Mouse (Mus musculus) embryo, embryonic 10 days (tissue): Measurements from ENCODE around the gene Pex26.
A peak's percentile ranks its signal among the peaks of the same experiment; 100 is the strongest.

Experiments used
- DNase-seq: peaks from one replicate; pipeline ENCODE4 v3.0.0-alpha.2; 2015; ENCODE audit warnings: low spot score

The Pex26 gene

DNA sequence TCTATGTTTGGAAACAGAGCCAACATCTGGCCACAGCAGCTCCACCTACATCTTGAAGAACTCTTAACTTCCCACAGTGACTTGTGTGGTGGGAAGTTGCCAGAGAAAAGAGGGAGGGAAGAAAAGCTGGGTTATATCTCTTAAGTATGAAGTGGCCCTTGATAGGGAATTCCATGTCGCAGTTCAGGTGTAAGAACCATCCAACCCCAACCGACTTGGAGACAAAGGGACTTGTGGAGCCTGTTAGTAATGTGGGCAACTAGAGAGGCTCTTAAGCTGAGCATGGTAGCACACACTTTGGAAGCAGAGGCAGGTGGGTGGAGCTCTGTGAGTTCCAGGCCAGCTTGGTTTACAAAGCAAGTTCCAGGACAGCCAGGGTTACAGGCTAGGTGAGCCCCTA is 26.1 kb downstream of the Pex26 start:
- DNase-seq = no peak

DNA sequence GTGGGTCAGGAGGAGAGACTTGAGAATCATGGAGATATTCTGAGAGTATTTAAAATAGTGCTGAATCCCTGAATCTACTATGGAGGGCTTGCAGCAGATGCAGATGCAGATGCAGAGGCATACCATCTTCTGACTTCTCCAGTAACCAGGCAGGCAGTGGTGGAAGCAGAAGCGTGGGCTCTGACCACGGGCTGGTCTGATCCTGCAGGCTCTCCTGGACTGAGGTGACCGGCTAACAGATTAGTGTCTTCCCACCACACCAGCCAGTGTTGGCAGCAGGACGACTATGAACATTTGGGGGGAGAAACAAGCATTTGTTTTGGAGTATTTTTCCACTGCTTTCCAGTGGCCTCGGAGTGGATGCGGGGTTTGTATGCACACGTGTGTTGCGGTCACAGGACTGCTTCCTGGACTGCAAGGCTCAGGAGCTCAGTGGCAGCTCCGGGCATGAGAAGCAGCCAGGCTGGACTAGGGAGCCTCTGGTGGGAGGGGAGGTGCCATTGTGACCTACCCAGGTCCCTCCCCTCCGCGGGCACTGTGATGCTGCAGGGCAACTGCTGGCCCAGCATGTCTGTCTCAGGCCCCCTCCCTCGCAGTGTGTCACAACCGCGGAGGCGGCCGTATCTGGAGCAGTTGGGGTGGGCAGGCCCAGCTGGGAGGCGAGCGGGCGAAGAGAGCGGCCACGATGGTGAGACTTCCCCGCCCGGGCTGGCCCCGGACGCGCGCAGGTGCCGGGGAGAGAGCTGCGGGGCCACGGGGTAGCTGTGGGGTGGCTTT is 26.9 kb downstream of the Pex26 start, which contains the start of gene Tuba8:
Gene Tuba8 (plus strand): TSS at position 548 of the 777 bp plus-strand sequence.
- DNase-seq = peak; percentile 50

DNA sequence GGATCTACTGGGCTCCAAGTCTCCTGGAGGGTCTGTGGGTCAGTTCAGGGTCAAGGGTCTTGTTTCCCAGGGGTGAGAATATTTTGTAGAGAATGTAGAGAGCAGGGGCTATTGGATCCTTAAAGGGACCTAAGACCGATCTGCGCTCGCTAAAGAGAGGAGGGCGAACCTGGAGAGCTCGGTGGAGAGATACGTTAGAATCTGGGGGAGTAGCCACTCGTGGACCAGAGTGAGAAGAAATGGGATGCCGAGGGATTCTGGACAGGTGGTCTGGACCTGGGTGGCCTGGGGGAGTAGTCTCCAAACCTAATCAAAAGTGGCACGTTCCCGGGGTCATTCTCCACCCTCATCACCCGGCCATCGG is 27.4 kb downstream of the Pex26 start:
- no peak for DNase-seq

DNA sequence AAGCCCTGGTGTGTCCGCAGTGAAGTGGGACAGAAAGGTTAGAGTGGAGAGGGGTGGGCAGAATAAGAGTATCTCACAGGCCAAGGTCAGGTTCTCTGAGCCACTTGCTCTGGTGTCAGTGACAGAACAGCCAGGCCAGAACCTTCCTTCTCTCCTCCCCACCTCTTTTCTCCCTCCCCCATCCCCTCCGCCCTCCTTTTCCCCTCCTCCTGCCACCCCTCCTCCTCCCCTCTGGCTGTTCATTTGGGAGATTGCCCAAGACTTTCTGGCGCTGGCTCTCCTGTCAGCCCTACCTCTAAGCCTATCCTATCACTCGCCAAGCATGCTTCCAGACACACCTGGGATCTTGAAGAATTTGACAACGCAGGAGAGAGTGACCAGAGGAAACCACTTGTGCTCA is 28.3 kb downstream of the Pex26 start:
- DNase-seq = no peak

DNA sequence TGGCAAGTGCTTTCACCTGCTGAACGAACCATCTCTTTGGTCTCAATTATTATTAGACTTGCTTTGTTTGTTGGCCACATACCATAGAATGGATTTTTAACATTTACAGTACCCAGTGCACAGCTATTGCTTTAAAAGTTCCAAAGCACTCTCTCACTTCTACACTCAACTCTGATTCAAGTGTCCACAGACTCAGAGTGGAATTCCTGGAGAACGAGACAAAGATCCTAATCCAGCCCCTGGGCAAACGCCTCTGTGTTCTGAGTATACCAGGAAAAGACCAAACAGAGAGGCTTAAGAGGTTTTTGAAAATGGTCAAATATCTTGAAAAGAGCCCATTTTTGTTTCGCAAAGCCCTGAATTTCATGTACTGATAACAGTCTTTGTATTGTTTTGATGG is 29.5 kb downstream of the Pex26 start:
- DNase-seq = no peak

DNA sequence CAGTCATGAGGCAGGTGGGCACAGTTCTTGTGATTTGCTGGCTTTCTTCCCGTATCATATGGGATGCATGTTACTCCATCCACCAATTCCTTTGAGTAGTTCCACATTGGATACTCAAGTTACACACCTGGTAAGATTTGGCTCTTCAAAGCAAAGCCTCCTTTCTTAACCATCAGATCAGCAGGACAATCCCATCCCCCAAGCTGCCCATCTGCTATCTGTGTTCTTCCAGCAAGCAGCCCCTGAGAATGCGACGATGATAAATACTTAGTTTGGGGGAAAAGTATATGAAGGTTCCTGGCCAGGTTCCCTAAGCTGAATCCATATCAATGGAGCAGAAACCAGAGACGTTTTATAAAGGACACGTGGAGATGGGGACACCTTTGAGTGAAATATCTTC is 30.8 kb downstream of the Pex26 start:
- DNase-seq = no peak

DNA sequence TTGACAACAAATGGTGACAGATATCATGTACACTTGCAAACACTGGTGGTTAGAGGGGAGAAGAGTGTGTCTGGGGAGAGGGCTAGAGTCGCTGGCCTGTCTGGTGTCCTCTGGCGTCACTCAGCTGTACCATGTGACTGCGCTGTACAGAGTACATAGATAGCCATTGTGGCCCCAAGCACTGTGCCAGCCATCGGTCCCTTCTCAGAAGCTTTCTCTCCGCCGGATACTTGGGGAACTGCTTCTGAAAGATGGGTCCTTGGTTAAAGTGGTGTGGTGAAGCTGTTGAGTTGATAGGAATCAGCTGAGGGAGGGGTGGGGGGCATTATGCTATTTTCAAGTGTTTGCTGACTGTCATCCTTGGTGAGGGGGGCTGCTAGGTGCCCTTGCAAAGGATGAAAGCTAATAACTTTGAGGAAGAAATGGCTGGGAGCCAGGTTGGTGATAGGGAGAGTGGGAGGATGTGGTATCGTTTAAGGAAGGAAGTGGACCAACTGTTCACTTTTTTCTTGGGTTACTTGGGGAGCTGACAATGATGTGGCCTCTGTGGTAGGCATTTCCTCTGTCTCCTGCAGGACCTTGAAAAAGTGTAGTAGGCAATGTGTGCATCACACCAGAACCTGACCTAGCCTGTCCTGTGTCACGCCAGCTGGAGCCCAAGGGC is 31.3 kb downstream of the Pex26 start:
- no peak for DNase-seq

DNA sequence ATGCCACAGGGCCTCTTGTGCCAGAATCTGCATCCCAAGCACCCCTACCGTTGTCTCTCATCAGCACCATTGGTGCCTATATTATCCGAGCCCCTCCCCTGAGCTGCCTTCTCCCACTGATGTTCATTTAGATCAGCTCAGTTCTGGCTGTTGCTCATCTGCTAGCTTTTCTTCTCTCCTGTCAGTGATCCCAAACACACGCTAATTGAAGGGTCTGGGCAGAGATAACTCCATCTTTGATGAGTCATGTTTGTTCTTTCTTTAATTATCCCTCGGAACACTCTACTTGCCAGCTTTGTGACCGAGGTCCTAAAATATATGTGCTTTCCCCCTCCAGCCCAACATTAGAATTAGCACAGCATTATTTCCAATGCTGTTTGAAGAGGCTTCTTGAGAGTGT is 31.9 kb downstream of the Pex26 start:
- no peak for DNase-seq

DNA sequence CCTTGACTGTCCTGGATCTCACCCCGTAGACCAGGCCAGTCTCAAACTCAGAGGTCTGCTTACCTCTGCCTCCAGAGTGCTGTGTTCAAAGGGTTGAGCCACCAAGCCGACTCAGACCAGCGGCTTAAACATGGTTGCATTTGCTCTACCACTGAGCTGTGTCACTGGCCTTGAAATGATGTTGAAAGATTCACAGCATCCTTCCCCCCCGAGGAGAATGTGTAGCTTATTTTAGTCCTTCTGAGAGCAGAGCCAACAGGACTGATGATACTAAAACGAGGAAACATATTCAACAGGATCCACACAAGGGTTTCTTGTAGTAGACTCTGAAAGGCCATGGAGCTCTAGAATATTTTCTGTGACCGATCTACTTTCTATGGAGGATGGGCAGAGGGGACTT is 32.4 kb downstream of the Pex26 start:
- DNase-seq = no peak

DNA sequence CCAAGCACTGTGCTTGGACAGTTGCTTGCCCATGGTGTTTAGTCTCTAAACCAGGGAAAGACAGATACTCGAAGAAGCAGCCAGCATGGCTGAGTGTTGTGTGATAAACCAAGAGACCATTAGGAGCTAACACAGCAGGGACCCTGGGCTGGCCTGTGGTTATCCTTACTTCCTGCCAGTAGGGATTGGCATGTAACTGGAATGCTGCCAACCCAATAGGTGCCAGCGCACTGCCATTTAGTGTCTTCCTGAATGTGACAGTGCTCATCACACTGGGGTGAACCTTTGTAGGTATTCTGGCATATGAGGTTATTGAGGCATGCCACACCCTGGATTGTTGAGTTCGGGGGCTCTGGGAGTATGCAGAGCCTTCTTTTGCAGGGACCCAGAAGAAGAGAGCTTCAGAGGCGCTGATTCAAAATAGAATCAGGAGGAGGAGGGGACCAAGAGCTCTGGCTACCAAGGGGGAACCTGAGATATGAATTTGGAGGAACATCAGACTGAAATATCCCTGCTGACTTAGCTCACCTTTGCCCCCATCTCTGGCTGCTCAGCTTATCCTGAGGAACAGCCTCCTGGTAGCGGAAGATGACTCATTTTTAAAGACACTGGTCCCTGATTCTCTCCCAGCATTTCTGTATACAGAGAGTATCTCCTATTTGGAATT is 33.3 kb downstream of the Pex26 start:
- no peak for DNase-seq

DNA sequence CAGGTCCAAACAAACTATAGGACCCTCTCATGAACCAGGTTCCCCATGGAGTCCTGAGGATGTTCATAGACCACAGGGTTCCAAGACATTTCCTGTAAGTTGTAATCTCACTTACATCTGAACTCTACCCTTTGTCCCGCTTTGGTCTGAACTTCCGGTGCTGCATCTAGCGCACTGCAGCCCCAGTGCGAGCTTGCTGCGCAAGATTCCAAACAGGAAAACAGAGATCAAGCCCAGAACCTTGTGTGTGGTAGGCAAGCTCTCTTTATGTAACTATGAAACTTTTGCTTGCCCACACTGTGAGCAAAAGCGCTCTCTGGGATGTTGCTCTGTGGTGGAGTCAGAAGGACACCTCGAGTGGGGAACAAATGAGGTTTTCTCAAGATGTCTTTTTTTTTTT is 34.5 kb downstream of the Pex26 start:
- DNase-seq = no peak

DNA sequence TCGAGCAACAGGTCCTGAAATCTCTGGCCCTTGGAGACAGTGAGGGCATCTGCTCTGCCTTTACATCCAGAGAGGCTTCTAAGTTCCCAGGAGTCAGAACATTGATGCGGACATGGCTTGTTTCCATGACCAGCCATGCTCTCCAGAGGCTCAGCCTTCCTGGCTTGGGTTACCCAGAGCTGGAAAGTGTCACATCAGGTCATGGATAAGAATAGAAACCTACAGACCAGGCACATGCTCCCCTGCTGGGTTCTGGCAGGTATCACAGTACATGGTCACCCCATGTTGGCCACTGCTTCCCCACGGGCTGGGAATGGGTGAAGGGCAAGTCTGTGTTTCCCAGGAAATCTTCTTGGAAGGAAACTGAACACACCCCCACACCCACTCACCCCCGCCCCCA is 35.9 kb downstream of the Pex26 start:
- no peak for DNase-seq

DNA sequence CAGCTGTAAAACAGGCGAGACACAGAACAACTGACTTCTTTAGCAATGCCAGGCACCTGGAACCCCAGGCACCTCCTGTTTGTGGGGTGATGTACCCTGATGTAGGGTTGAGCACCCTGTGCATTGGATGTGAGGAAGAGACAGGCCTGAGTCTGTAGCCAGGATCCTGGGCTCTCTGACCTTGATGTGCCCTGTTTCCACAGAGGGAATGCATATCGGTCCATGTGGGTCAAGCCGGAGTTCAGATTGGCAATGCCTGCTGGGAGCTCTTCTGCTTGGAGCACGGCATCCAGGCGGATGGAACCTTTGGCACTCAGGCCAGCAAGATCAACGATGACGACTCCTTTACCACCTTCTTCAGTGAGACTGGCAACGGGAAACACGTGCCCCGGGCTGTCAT is 36.7 kb downstream of the Pex26 start:
- no peak for DNase-seq

DNA sequence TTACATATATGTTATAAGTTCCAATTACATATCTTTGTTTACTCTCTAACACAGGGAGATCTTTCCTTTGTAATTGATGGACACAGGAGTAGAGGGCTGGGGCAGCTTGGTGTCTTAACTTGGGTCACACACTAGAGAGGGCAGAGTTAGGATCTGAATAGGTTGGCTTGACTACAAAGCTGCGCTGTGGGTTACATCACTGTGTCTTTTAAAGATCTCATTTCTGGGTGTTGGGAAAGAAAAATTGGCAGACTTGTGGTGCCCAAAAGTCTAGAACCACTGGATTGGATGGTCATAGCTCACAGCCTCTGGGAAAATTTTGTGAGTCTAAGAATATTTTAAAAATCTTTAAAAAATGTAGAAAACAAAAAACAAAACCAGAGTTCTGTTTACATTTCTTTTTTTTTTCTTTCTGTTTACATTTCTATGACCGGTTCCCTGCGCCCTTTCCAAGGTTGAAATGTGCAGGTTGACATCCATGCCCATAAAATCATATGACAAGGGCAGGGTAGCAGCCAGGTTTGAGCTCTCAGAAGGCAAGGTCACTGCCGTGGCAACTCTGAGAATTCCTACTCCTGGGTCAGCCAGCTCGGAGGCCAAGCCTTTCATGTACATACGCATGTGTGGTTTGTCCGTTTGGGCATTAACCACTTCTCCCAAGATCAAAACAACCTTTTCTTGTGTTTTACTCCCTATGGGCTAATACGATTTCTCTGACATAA is 38.6 kb downstream of the Pex26 start:
- no peak for DNase-seq

DNA sequence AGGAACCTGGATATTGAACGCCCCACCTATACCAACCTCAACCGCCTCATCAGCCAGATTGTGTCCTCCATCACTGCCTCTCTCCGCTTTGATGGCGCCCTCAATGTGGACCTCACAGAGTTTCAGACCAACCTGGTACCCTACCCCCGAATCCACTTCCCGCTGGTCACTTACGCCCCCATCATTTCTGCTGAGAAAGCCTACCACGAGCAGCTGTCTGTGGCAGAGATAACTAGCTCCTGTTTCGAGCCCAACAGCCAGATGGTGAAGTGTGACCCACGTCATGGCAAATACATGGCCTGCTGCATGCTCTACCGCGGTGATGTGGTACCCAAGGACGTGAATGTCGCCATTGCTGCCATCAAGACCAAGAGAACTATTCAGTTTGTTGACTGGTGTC is 39.5 kb downstream of the Pex26 start:
- DNase-seq = no peak

DNA sequence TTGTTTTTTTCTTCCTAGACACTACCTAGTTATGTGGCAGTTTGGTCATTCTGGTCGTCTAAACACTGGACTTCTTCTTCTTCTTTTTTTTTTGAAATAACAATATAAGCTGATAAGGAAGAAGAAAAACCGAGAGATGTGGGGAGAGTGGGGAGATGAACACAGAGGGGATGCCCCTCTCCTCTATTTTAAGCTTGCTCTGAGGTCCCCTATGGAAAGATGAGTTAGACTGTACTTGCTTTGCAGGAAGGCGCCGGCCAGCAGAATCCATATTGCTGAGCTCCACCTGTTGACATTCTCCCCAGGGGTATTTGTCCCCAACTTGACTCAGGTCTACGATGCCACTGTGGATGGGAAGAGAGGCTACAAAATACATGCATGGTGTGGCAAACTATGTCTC is 40.6 kb downstream of the Pex26 start:
- no peak for DNase-seq

DNA sequence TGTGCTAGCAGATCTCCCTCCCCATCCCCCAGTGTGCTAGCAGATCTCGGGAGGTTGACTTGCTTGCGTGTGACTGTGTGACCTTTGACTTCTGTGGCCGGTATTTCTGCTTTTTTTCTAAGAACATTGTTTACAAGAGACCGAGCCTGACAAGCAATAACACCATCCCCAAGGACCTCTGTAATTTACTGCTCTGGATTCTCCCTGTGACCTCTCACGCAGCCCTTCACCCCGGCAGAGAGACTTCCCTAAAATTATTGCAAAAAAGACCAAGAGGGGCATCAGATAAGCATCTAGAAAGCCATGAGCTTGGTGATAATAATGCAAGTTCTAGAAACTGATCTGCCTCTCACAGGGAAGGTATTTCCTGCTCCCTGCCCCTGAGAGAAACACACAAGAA is 41.5 kb downstream of the Pex26 start:
- DNase-seq = peak; percentile 62

DNA sequence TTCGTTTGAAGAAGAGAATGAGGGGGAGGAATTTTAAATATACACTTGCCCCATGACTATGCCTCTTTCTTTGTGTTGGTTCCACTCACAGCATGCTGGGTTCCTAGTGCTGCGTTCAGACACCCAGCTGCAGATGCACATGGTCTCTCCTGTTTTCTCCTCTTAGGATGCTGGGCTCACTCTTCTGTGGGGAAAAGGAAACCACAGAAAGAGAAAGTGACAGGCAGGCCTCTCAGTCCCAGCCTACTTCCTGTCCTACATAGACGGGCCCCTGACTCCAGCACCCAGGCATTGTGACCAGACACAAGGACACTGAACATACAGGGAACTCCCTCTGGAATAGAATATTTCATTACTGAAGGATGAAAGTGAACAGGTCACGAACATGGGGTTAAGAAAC is 42.6 kb downstream of the Pex26 start:
- no peak for DNase-seq

DNA sequence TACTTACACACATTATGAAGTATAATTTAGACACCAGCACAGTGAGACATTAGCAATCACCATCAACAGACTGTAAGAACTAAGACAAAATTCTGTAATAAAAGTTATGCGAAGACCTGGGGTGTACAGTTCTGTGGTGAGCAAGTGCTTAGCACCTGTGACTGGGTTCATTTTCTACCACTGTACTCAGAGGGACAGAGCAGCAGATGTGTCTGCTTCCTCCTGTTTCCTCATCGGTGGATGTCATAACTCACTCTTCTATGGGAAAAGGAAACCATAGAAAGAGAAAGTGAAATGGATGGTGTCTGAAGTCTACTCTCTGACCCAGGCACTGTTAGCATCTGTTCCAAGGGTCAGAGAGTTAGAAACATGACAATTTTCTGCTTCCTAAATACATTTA is 43.3 kb downstream of the Pex26 start:
- no peak for DNase-seq

DNA sequence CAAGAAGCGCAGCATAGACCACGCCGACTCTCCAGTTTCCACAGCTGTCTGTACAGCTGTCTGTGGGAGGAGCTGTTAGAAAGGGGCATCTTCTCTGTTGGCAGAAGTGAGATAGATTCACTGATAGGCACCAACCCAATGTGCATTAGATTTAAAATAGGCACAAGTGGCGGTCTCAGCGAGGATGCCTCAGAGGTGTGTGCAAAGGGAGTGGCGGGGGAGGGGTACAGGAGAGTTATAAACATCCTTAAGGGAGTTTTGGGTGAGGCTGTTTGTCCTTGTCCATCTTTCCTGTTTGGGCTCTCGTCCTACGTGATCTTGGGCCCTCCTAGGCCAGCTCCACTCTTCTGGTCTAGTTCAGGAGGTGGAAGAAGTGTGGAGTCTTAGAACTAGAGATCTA is 45.0 kb downstream of the Pex26 start:
- no peak for DNase-seq

DNA sequence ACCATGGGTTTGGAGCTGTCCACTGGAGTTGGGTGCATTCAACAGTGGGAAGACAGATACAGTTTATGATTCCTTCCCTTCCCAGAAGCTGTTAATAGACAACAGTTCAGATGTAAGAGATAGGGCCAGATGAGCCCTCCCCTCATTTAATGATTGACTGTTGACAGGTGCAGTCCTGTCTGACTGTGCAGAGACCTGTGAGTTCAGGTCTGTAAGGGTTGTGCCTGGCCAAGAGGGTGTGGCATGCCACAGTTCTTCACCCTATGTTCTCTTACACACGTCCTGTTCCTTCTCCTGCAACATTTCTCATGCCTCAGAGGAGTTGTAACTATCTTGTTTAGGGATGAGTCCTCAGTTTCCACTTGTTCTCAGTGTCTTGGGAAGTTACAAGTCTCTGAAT is 49.2 kb downstream of the Pex26 start:
- DNase-seq = no peak

DNA sequence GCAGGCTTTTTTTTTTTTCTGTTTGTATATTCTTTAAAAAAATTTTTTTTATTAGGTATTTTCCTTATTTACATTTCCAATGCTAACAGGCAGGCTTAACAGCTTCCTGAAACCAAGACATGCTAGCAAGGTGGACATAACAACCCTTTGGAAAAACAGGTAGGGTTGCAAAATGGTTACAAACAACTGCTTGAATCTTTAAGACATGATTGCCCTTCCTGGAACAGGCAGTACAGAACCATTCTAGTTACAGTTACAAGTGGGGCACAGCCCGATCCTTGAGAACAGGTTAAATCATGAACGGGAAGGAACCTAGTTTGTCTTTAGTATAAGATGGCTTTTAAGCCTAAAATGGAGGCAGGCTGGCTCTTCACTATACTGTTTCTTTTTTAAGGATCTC is 52.9 kb downstream of the Pex26 start:
- no peak for DNase-seq

DNA sequence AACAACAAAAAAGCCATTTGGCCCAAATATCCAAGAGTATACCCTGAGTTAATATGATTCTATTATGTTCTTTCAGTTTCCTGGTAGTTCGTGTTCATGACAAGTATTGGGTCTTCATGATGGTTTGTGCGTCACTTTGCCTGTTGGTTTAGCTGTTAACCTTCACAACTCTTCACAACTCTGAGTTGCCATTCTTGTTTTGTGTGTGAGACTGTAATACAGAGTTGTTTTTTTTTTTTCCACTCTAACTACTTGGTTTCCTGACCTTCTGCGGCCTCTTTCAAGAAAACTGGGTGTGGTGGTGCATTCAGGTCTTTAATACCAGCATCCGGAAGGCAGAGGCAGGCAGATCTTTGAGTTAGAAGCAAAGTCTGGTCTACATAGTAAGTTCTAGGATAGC is 54.7 kb downstream of the Pex26 start:
- DNase-seq = no peak
